Mouse (Mus musculus) kidney, postnatal 0 days (tissue): ENCODE data around the gene Tmem38a. TPM values are rescaled to one million over a fixed set of nuclear protein-coding genes. Genes with fewer than 3 reads are reported as not detected.

ENCODE experiments used
- ATAC-seq: fragments of 200-750 bp; cut with Nextera tagmentation; replicated peaks from 2 replicates; pipeline ENCODE4 v1.8.0; 2017; ENCODE audit warnings: low read depth, moderate number of reproducible peaks, moderate TSS enrichment, moderate library complexity; ENCODE audit not compliant: low FRiP score
- DNase-seq: peaks from one replicate; pipeline ENCODE4 v3.0.0-alpha.2; 2016; ENCODE audit warnings: low spot score
- H3K27ac ChIP-seq: fragments of 300-500 bp; sonication (generic); 2 replicates; pipeline ENCODE4 v1.5.1; 2014; ENCODE audit warnings: mild to moderate bottlenecking
- H3K27me3 ChIP-seq: fragments of 300-500 bp; sonication (generic); 2 replicates; pipeline ENCODE4 v1.6.1; 2014; ENCODE audit warnings: low read length, mixed read lengths; ENCODE audit not compliant: insufficient read depth
- H3K36me3 ChIP-seq: fragments of 300-500 bp; sonication (generic); 2 replicates; pipeline ENCODE4 v1.6.1; 2014; ENCODE audit warnings: low read length, mixed read lengths; ENCODE audit not compliant: insufficient read depth
- H3K4me1 ChIP-seq: fragments of 300-500 bp; sonication (generic); replicated peaks from 2 replicates; pipeline ENCODE4 v1.6.1; 2014; ENCODE audit warnings: antibody characterized with exemption, low read length, mixed read lengths; ENCODE audit not compliant: insufficient read depth
- H3K4me2 ChIP-seq: fragments of 300-500 bp; sonication (generic); 2 replicates; pipeline ENCODE4 v1.6.1; 2014; ENCODE audit warnings: mild to moderate bottlenecking, low read length, moderate library complexity, mixed read lengths
- H3K4me3 ChIP-seq: fragments of 300-500 bp; sonication (generic); replicated peaks from 2 replicates; pipeline ENCODE4 v1.5.1; 2014; ENCODE audit warnings: low read depth, low read length
- H3K9ac ChIP-seq: fragments of 300-500 bp; sonication (generic); 2 replicates; pipeline ENCODE4 v1.6.1; 2014; ENCODE audit warnings: low read depth, low read length
- H3K9me3 ChIP-seq: fragments of 300-500 bp; sonication (generic); replicated peaks from 2 replicates; pipeline ENCODE4 v1.6.1; 2016; ENCODE audit warnings: low read length, inconsistent platforms, mixed read lengths
- CTCF ChIP-seq: IDR thresholded peaks from 2 replicates; pipeline ENCODE4 v1.5.1; 2016; ENCODE audit warnings: antibody characterized with exemption, low read depth, mild to moderate bottlenecking, moderate library complexity
- WGBS: fragments of 180-500 bp; shearing (Covaris S2); extraction: QIAGEN DNeasy Blood & Tissue Kit; methylation state at CpG from one replicate; pipeline ENCODE4 v1.1.7; 2014; 5-methylcytosine and 5-hydroxymethylcytosine counted together
- polyA plus RNA-seq: library from polyadenylated mRNA; unstranded; fragments of >200 nt; fragmentation: Nextera tagmentation; extraction: Ambion mirVana; gene quantifications from 2 replicates; pipeline ENCODE4 v1.2.1, GENCODE M21; 2015

The Tmem38a gene
- polyA plus RNA-seq, 1 experiment from 2014 or later, result 19.3 TPM

- 0 out of 2 replicates have a peak, but pooled peaks cover 7% of the 10 kb centered on the region for H3K4me1 ChIP-seq
- TF ChIP-seq CTCF, result no peak
- H3K4me3 ChIP-seq, result no peak overlapping the region
- H3K4me2 ChIP-seq, result no peak overlapping the region
- H3K27ac ChIP-seq, result no peak overlapping the region
- DNase-seq, result no peak
- peaks cover 38% of the 10 kb centered on the region for H3K36me3 ChIP-seq
- ATAC-seq, result no peak
- WGBS, result 96% methylated on average over 2 of the region's 2 CpGs
- H3K9ac ChIP-seq, result no peak overlapping the region
- no peaks in the 10 kb centered on the region for H3K9me3 ChIP-seq
- H3K27me3 ChIP-seq, result no peaks in the 10 kb centered on the region
Observed at GRCm38 (mm10) chr8:72565970-72566369, 5.9 kb upstream of the Tmem38a start.

DNA sequence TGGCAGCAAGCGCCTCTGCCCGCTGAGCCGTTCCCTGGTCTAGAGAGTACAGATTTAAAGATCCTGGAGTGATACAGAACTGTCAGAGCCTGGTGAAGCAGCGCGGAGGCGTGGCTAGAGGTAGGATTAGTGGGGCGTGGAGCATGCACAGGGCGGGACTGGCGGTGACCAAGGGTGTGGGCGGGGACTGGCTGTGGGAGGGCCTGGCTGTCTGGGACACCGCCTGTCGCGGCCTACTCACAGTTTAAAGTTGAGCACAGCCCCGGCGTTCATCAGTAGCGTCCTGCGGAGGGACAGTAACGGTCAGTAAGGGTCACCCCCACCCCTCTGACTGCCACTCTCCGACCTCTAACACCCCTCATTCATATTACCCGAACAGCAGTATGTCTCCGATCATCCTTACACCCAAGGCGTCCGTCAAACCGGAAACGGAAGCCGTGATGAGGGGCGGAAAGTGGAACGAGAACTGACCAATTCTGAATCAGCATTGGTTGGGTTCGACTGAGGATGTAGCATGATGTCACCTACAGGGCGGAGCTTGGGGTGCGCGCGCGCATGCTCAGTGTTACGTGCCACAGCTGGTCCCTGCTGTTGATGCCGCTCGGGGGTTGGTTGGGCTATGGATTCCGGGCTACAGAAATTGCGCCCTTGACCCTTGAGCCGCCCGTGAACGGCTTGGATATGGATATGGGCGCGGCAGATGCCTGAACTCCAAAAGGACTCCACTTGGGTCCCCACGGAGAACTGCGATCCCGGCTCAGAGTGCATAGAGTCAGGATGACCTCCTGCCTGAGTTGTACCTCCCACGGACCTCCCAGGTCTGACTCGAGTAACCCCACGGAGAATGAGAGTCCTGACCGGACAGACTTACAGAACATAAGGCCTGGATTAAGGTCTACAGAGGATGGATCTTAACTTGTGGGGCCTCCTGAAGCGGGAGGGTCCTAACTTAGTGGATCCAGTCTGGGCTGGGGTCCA lies 933 bp upstream of the Tmem38a start, which contains the start of gene Smim7:
Smim7 (minus strand) TSS at position 456 of the 978 bp plus-strand sequence.
- Histone ChIP-seq H3K27ac (peak within 1 kb of the TSS; percentile 96), H3K4me1 (0 out of 2 replicates have a peak, but pooled peaks cover 15% of the 10 kb centered on the region), H3K4me2 (peak within 1 kb of the TSS; percentile 93), H3K9ac (peak within 1 kb of the TSS; percentile 68), H3K36me3 (peaks cover 28% of the 10 kb centered on the region), H3K4me3 (peak within 1 kb of the TSS; percentile 60), H3K27me3 (no peaks in the 10 kb centered on the region), H3K9me3 (no peaks in the 10 kb centered on the region)
- 0 out of 2 replicates have a peak, but pooled peaks have one; percentile 4 for TF ChIP-seq CTCF
- WGBS, result under 1% methylated on average over 52 of the region's 52 CpGs
- ATAC-seq (peak; percentile 98), DNase-seq (peak; percentile 99)

GRCm38 (mm10) chr8:72572507-72572906 lies 652 bp downstream of the Tmem38a start:
- no peak for DNase-seq
- ATAC-seq, result no peak
- no peak for TF ChIP-seq CTCF
- no peaks in the 10 kb centered on the region for H3K27me3 ChIP-seq
- H3K36me3 ChIP-seq, result peaks cover 14% of the 10 kb centered on the region
- peak overlapping the region; percentile 68 for H3K9ac ChIP-seq
- H3K4me1 ChIP-seq, result 0 out of 2 replicates have a peak, but pooled peaks cover 15% of the 10 kb centered on the region
- peak overlapping the region; percentile 96; the same call in 1 of the 2 replicates for H3K27ac ChIP-seq
- peak overlapping the region; percentile 60 for H3K4me3 ChIP-seq
- 7% methylated on average over 10 of the region's 10 CpGs for WGBS
- H3K4me2 ChIP-seq, result peak overlapping the region; percentile 93
- no peaks in the 10 kb centered on the region for H3K9me3 ChIP-seq

- ATAC-seq (no peak), DNase-seq (no peak)
- Histone ChIP-seq H3K4me3 (no peak overlapping the region), H3K36me3 (peaks cover 6% of the 10 kb centered on the region; the same call in 1 of the 2 replicates), H3K27me3 (no peaks in the 10 kb centered on the region), H3K4me2 (no peak overlapping the region), H3K9me3 (no peaks in the 10 kb centered on the region), H3K4me1 (0 out of 2 replicates have a peak, but pooled peaks cover 15% of the 10 kb centered on the region), H3K9ac (no peak overlapping the region), H3K27ac (no peak overlapping the region)
- 82% methylated on average over 6 of the region's 6 CpGs for WGBS
- TF ChIP-seq CTCF, result no peak
Observed at GRCm38 (mm10) chr8:72573450-72573849, 1.6 kb downstream of the Tmem38a start.

DNA sequence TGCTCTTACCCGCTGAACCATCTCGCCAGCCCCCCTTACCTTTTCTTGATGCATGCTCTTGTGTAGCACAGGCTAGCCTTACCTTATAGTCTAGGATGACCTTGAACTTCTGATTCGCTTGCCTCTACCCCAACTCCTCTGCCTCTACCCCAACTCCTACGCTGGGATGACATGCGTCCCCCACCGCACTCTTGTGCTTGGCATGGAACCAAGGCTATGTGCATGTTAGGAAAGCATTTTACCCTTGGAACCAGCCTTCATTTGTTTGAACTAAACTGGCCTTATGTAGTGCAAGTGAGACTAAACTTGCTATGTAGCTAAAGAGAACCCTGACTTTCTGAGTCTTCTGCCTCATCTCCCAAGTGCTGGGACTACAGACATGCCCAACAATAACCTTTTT lies 4.1 kb downstream of the Tmem38a start:
- Histone ChIP-seq H3K4me2 (no peak overlapping the region), H3K27ac (no peak overlapping the region), H3K9me3 (no peaks in the 10 kb centered on the region), H3K4me3 (no peak overlapping the region), H3K9ac (no peak overlapping the region), H3K4me1 (0 out of 2 replicates have a peak, but pooled peaks cover 8% of the 10 kb centered on the region), H3K36me3 (0 out of 2 replicates have a peak, but pooled peaks cover 3% of the 10 kb centered on the region), H3K27me3 (no peaks in the 10 kb centered on the region)
- no peak for TF ChIP-seq CTCF
- ATAC-seq (no peak), DNase-seq (no peak)
- 94% methylated on average over 6 of the region's 6 CpGs for WGBS

DNA sequence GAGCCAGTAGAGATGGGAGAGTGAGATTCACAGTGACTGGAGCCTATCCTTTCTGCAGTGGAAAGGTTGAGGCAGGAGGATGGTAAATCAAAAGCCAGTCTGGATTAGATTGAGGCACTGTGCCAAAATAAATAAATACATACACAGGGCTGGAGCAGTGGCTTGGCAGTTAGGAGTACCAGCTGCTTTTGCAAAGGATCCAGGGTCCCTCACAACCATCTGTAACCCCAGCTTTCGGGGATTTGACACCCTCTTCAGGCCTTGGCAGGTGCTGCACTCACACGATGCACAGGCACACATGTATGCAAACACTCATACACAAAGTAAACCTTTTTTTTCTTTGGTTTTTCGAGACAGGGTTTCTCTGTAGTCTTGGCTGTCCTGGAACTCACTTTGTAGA lies 5.4 kb downstream of the Tmem38a start:
- 0 out of 2 replicates have a peak, but pooled peaks cover 3% of the 10 kb centered on the region for H3K36me3 ChIP-seq
- no peak overlapping the region for H3K4me3 ChIP-seq
- DNase-seq, result no peak
- no peak for TF ChIP-seq CTCF
- H3K9ac ChIP-seq, result no peak overlapping the region
- H3K27me3 ChIP-seq, result no peaks in the 10 kb centered on the region
- no peaks in the 10 kb centered on the region for H3K9me3 ChIP-seq
- no peak for ATAC-seq
- WGBS, result 82% methylated on average over 3 of the region's 3 CpGs
- H3K4me1 ChIP-seq, result 0 out of 2 replicates have a peak, but pooled peaks cover 6% of the 10 kb centered on the region
- H3K27ac ChIP-seq, result no peak overlapping the region
- no peak overlapping the region for H3K4me2 ChIP-seq
